Mouse (Mus musculus) forebrain, embryonic 14.5 days (tissue): ENCODE measurements around the gene Plekhh2. TPM values are rescaled to one million over a fixed set of nuclear protein-coding genes. Genes with fewer than 3 reads are reported as not detected.

Source experiments
- ATAC-seq: fragments of 200-750 bp; cut with Nextera tagmentation; 2 replicates; pipeline ENCODE4 v1.8.0; 2017; ENCODE audit warnings: mild to moderate bottlenecking, moderate library complexity
- DNase-seq: peaks from one replicate; pipeline ENCODE4 v3.0.0-alpha.2; 2015; ENCODE audit warnings: low spot score
- H3K27ac ChIP-seq: fragments of 300-500 bp; sonication (generic); 2 replicates; pipeline ENCODE4 v1.5.1; 2014; ENCODE audit warnings: low read depth, mild to moderate bottlenecking, control low read depth, low read length, moderate library complexity
- H3K27me3 ChIP-seq: fragments of 300-500 bp; sonication (generic); replicated peaks from 2 replicates; pipeline ENCODE4 v1.6.1; 2014; ENCODE audit warnings: low read length, control low read depth, mixed read lengths; ENCODE audit not compliant: control insufficient read depth, insufficient read depth
- H3K36me3 ChIP-seq: fragments of 300-500 bp; sonication (generic); 2 replicates; pipeline ENCODE4 v1.6.1; 2014; ENCODE audit warnings: low read length, control low read depth; ENCODE audit not compliant: control insufficient read depth, insufficient read depth
- H3K4me1 ChIP-seq: fragments of 300-500 bp; sonication (generic); 2 replicates; pipeline ENCODE4 v1.6.1; 2014; ENCODE audit warnings: antibody characterized with exemption, low read length, control low read depth; ENCODE audit not compliant: control insufficient read depth, insufficient read depth
- H3K4me2 ChIP-seq: fragments of 300-500 bp; sonication (generic); 2 replicates; pipeline ENCODE4 v1.6.1; 2014; ENCODE audit warnings: mild to moderate bottlenecking, control low read depth, low read length
- H3K4me3 ChIP-seq: fragments of 300-500 bp; sonication (generic); 2 replicates; pipeline ENCODE4 v1.5.1; 2014; ENCODE audit warnings: low read depth, low read length, control low read depth
- H3K9ac ChIP-seq: fragments of 300-500 bp; sonication (generic); 2 replicates; pipeline ENCODE4 v1.6.1; 2014; ENCODE audit warnings: mild to moderate bottlenecking, low read length, control low read depth, moderate library complexity
- H3K9me3 ChIP-seq: fragments of 300-500 bp; sonication (generic); replicated peaks from 2 replicates; pipeline ENCODE4 v1.6.1; 2016; ENCODE audit warnings: low read length, control low read depth, mixed read lengths; ENCODE audit not compliant: control insufficient read depth
- WGBS: fragments of 180-500 bp; shearing (Covaris S2); extraction: QIAGEN DNeasy Blood & Tissue Kit; methylation state at CpG from one replicate; pipeline ENCODE4 v1.1.7; 2014; 5-methylcytosine and 5-hydroxymethylcytosine counted together
- polyA plus RNA-seq: library from polyadenylated mRNA; unstranded; fragments of >200 nt; fragmentation: Nextera tagmentation; extraction: Ambion mirVana; gene quantifications from 2 replicates; pipeline ENCODE4 v1.2.1, GENCODE M21; 2014

Gene Plekhh2
- polyA plus RNA-seq, 1 experiment from 2014 or later = 0.88 TPM

GRCm38 (mm10) chr17:84606976-84607375 lies 95.3 kb downstream of the Plekhh2 start:
- no peak overlapping the region for H3K4me3 ChIP-seq
- H3K9ac ChIP-seq = no peak overlapping the region
- no peaks in the 10 kb centered on the region for H3K9me3 ChIP-seq
- no peak overlapping the region for H3K4me2 ChIP-seq
- H3K27ac ChIP-seq = no peak overlapping the region
- no peak for DNase-seq
- no peak for ATAC-seq
- no peaks in the 10 kb centered on the region for H3K36me3 ChIP-seq
- WGBS = 45% methylated on average over 13 of the region's 13 CpGs
- H3K4me1 ChIP-seq = no peaks in the 10 kb centered on the region
- no peaks in the 10 kb centered on the region for H3K27me3 ChIP-seq

DNA sequence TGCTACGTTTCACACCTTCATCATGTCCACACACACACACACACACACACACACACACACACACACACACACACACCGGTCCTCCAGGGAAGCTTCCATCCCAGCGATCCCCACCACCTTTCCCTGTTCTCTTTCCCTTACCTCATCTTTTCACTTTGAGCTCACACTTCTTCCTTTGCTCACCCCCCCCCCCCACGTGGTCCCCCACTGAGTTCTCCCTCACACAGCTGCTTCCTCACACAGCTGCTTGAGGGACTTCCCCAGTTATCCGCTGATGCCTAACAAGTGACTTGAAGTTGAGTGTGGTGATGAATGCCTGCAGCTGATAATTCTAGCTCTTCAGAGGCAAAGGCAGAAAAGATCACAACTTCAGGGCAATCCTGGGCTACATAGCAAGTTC lies 95.9 kb downstream of the Plekhh2 start:
- no peak overlapping the region for H3K27ac ChIP-seq
- WGBS = 69% methylated on average over 5 of the region's 5 CpGs
- no peak overlapping the region for H3K4me3 ChIP-seq
- H3K27me3 ChIP-seq = no peaks in the 10 kb centered on the region
- no peaks in the 10 kb centered on the region for H3K4me1 ChIP-seq
- H3K9ac ChIP-seq = no peak overlapping the region
- ATAC-seq = no peak
- no peak overlapping the region for H3K4me2 ChIP-seq
- DNase-seq = no peak
- H3K36me3 ChIP-seq = no peaks in the 10 kb centered on the region
- no peaks in the 10 kb centered on the region for H3K9me3 ChIP-seq

DNA sequence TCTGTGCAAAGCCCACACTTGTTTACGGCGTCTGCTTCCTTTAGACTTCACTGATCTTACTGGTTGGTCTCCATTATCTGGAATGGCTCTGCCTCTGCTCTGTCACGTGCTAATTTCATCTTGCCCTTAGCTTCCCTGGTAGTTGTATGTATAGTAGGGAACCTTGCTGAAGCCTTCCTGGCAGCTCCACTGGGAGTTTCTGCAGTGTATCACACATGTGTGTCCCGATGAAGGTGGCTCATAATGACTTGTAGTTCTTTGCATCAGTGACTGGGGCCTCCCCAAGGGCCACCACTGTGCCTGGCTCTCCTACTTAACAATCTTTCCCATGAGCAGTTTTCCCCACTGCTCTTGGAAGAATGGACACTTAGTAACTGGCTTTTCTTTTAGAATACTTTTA lies 96.9 kb downstream of the Plekhh2 start:
- no peak overlapping the region for H3K27ac ChIP-seq
- WGBS = 89% methylated on average over 4 of the region's 4 CpGs
- H3K9me3 ChIP-seq = no peaks in the 10 kb centered on the region
- no peaks in the 10 kb centered on the region for H3K4me1 ChIP-seq
- H3K9ac ChIP-seq = no peak overlapping the region
- DNase-seq (no peak), ATAC-seq (no peak)
- no peak overlapping the region for H3K4me2 ChIP-seq
- no peaks in the 10 kb centered on the region for H3K36me3 ChIP-seq
- no peaks in the 10 kb centered on the region for H3K27me3 ChIP-seq
- H3K4me3 ChIP-seq = no peak overlapping the region

- H3K27me3 ChIP-seq = no peaks in the 10 kb centered on the region
- 94% methylated on average over 9 of the region's 9 CpGs for WGBS
- no peak for ATAC-seq
These were observed 99.8 kb downstream of the Plekhh2 start for GRCm38 (mm10) chr17:84611500-84611899.

DNA sequence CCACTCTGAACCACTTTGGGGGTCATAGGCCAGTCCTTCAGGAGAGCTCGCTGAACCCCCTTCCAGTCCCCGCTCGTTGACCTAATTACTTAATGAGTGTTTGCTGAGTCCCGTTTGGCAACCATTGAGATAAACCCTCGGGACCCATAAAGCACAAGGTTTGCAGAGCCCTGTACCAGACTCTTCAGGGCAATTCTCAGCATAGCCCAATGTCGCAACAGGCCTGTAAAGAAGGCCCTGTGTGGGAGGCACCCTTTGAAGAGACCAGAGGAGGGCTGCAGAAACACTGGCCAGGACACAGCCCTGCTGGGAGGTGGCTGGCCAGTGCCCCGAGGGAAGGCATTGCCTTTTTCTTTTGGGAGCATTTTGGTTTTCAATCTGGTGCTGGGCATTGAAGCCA lies 100.3 kb downstream of the Plekhh2 start:
- WGBS = 81% methylated on average over 7 of the region's 7 CpGs
- Histone ChIP-seq H3K4me2 (no peak overlapping the region), H3K27ac (no peak overlapping the region), H3K4me3 (no peak overlapping the region), H3K36me3 (no peaks in the 10 kb centered on the region), H3K4me1 (no peaks in the 10 kb centered on the region), H3K9ac (no peak overlapping the region), H3K9me3 (no peaks in the 10 kb centered on the region), H3K27me3 (no peaks in the 10 kb centered on the region)
- DNase-seq = no peak
- no peak for ATAC-seq

More at GRCm38 (mm10) chr17:84611500-84611899, 99.8 kb downstream of the Plekhh2 start:
- Histone ChIP-seq H3K4me2 (no peak overlapping the region), H3K9me3 (no peaks in the 10 kb centered on the region), H3K27ac (no peak overlapping the region), H3K9ac (no peak overlapping the region), H3K4me1 (no peaks in the 10 kb centered on the region), H3K36me3 (no peaks in the 10 kb centered on the region), H3K4me3 (no peak overlapping the region)
- DNase-seq = no peak

DNA sequence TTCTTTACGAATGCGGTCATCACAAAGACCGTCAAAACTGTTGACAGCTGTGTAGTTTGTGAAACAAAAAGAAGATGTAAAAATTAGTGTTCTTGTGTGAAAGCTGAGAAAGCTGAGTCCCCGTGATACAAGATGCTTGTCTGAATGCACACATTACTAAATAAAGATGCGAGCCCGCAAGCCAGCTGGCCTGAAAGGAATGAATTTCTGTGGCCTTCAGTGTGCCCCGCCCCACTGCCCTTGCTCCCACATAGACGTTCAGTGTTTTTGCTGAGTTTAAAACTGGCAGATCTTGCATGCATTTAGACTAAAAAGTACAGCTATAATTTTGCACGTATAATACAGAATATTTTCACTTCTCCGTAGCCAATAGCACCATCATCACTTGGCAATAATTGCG lies 104.1 kb downstream of the Plekhh2 start:
- no peaks in the 10 kb centered on the region for H3K36me3 ChIP-seq
- 79% methylated on average over 11 of the region's 11 CpGs for WGBS
- no peaks in the 10 kb centered on the region for H3K27me3 ChIP-seq
- H3K27ac ChIP-seq = no peak overlapping the region
- H3K4me2 ChIP-seq = no peak overlapping the region
- no peak for ATAC-seq
- H3K9me3 ChIP-seq = no peaks in the 10 kb centered on the region
- no peak overlapping the region for H3K9ac ChIP-seq
- H3K4me3 ChIP-seq = no peak overlapping the region
- no peak for DNase-seq
- H3K4me1 ChIP-seq = no peaks in the 10 kb centered on the region

- no peak overlapping the region for H3K4me2 ChIP-seq
- no peaks in the 10 kb centered on the region for H3K9me3 ChIP-seq
- WGBS = 92% methylated on average over 6 of the region's 6 CpGs
- no peak overlapping the region for H3K27ac ChIP-seq
- no peak for ATAC-seq
- no peak overlapping the region for H3K9ac ChIP-seq
- no peaks in the 10 kb centered on the region for H3K4me1 ChIP-seq
- no peaks in the 10 kb centered on the region for H3K36me3 ChIP-seq
- H3K4me3 ChIP-seq = no peak overlapping the region
- H3K27me3 ChIP-seq = no peaks in the 10 kb centered on the region
- no peak for DNase-seq
These were observed 104.9 kb downstream of the Plekhh2 start for GRCm38 (mm10) chr17:84616526-84617074.

DNA sequence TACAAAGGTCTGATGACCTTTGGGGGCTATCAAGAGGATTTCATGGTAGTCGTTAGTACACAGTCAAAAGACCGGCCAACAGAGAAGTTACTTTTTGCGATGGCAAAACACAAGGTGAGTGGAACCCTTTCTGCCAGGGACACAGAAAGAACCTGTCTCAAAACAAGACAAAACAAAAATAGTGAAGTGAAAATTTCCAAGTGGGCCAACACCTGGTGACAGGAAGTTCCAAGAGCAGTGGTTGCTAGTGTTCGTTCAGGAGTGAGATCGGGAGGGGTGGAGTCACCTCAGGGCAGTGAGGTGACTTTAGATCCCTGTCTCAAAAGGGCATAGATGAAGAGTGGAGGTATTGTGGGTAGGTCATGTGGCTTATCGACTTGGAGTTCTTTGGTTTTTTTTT lies 106.3 kb downstream of the Plekhh2 start:
- 95% methylated on average over 6 of the region's 6 CpGs for WGBS
- H3K27me3 ChIP-seq = no peaks in the 10 kb centered on the region
- no peak overlapping the region for H3K9ac ChIP-seq
- H3K36me3 ChIP-seq = no peaks in the 10 kb centered on the region
- no peak overlapping the region for H3K4me3 ChIP-seq
- ATAC-seq = no peak
- H3K4me2 ChIP-seq = no peak overlapping the region
- H3K4me1 ChIP-seq = no peaks in the 10 kb centered on the region
- DNase-seq = no peak
- H3K9me3 ChIP-seq = no peaks in the 10 kb centered on the region
- no peak overlapping the region for H3K27ac ChIP-seq

- H3K27ac ChIP-seq = no peak overlapping the region
- H3K4me3 ChIP-seq = no peak overlapping the region
- no peaks in the 10 kb centered on the region for H3K4me1 ChIP-seq
- H3K27me3 ChIP-seq = no peaks in the 10 kb centered on the region
- no peaks in the 10 kb centered on the region for H3K9me3 ChIP-seq
- H3K36me3 ChIP-seq = no peaks in the 10 kb centered on the region
- no peak for DNase-seq
- WGBS = 83% methylated on average over 7 of the region's 7 CpGs
- no peak overlapping the region for H3K9ac ChIP-seq
- no peak for ATAC-seq
- no peak overlapping the region for H3K4me2 ChIP-seq
These were observed 107.4 kb downstream of the Plekhh2 start for GRCm38 (mm10) chr17:84619112-84619511.
